Mouse (Mus musculus) hindbrain, embryonic 14.5 days (tissue): ENCODE measurements around the gene Ipo11. TPM values are rescaled to one million over a fixed set of nuclear protein-coding genes. Genes with fewer than 3 reads are reported as not detected.

ENCODE experiments used
- ATAC-seq: fragments of 200-750 bp; cut with Nextera tagmentation; 2 replicates; pipeline ENCODE4 v1.8.0; 2017; ENCODE audit warnings: moderate number of reproducible peaks, mild to moderate bottlenecking, moderate TSS enrichment, moderate library complexity; ENCODE audit not compliant: low FRiP score
- DNase-seq: peaks from one replicate; pipeline ENCODE4 v3.0.0-alpha.2; 2015; ENCODE audit warnings: low spot score
- H3K27ac ChIP-seq: fragments of 300-500 bp; sonication (generic); 2 replicates; pipeline ENCODE4 v1.5.1; 2014; ENCODE audit warnings: mild to moderate bottlenecking, moderate library complexity
- H3K27me3 ChIP-seq: fragments of 300-500 bp; sonication (generic); 2 replicates; pipeline ENCODE4 v1.6.1; 2014; ENCODE audit warnings: mild to moderate bottlenecking, low read length, mixed read lengths; ENCODE audit not compliant: control insufficient read depth, insufficient read depth
- H3K36me3 ChIP-seq: fragments of 300-500 bp; sonication (generic); replicated peaks from 2 replicates; pipeline ENCODE4 v1.6.1; 2014; ENCODE audit not compliant: control insufficient read depth, insufficient read depth
- H3K4me1 ChIP-seq: fragments of 300-500 bp; sonication (generic); replicated peaks from 2 replicates; pipeline ENCODE4 v1.6.1; 2014; ENCODE audit warnings: antibody characterized with exemption, low read length, mixed read lengths; ENCODE audit not compliant: control insufficient read depth, insufficient read depth
- H3K4me2 ChIP-seq: fragments of 300-500 bp; sonication (generic); replicated peaks from 2 replicates; pipeline ENCODE4 v1.6.1; 2014; ENCODE audit warnings: mild to moderate bottlenecking, moderate library complexity
- H3K4me3 ChIP-seq: fragments of 300-500 bp; sonication (generic); replicated peaks from 2 replicates; pipeline ENCODE4 v1.5.1; 2014; ENCODE audit warnings: mild to moderate bottlenecking, low read length
- H3K9ac ChIP-seq: fragments of 300-500 bp; sonication (generic); 2 replicates; pipeline ENCODE4 v1.6.1; 2014
- H3K9me3 ChIP-seq: fragments of 300-500 bp; sonication (generic); 2 replicates; pipeline ENCODE4 v1.6.1; 2016; ENCODE audit warnings: low read length; ENCODE audit not compliant: control insufficient read depth
- WGBS: fragments of 180-500 bp; shearing (Covaris S2); extraction: QIAGEN DNeasy Blood & Tissue Kit; methylation state at CpG from one replicate; pipeline ENCODE4 v1.1.7; 2014; 5-methylcytosine and 5-hydroxymethylcytosine counted together
- polyA plus RNA-seq: library from polyadenylated mRNA; unstranded; fragments of >200 nt; fragmentation: Nextera tagmentation; extraction: Ambion mirVana; gene quantifications from 2 replicates; pipeline ENCODE4 v1.2.1, GENCODE M21; 2014

Gene Ipo11
- polyA plus RNA-seq, 1 experiment from 2014 or later = 45.0 TPM

DNA sequence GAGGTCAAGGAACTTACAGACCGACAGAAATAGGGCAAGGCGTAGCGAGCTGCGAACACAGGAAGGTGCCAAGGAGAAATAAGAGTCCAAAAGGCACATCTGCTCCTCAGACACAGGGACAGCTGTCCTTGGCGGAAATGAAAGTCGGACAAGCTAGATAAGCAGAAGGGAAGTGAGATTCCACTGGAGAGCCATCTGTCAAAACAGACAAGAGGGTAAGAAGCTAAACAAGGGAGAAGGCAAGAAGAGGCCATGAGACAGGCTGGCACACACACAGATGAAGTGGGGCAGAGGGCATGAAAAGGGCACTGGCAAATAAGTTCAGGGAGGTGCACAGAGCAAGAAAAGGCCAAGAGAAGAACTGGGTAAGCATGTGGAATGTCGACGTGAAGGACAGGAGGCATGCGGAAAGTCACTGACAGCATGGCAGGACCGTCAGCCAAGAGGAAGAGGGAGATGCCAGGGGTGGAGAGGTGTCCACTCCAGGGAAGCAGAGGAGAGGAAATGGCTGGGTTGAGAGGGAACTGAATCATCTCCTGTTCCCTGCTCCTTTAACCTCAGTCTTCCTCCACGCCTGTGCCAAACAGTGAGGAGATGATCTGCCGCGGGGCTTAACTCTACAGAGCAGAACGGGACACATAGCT, 176.4 kb downstream of the Ipo11 start:
- H3K27ac ChIP-seq = no peak overlapping the region
- no peaks in the 10 kb centered on the region for H3K9me3 ChIP-seq
- no peak for DNase-seq
- no peak overlapping the region for H3K4me3 ChIP-seq
- H3K36me3 ChIP-seq = no peaks in the 10 kb centered on the region
- H3K4me1 ChIP-seq = no peaks in the 10 kb centered on the region
- no peaks in the 10 kb centered on the region for H3K27me3 ChIP-seq
- WGBS = 87% methylated on average over 14 of the region's 14 CpGs
- no peak overlapping the region for H3K4me2 ChIP-seq
- H3K9ac ChIP-seq = no peak overlapping the region
- no peak for ATAC-seq

DNA sequence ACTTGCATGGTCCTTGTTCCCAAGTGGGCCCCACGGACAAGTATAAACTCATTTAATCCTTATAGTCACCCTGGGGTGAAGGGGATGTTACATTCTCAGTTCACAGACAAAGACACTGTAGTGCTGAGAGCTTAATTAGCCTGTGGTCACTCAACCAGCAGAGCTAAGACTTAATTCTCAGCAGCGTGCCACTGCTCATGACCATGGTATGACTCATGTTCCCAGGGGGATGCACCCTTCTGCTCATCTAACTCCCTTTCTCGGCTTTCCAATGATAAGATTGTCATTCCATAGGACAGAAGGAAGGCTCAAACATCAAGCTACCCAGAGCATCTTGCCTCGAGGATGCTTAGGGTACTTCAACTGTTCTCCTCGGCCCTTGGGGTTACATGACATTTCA, 180.9 kb downstream of the Ipo11 start:
- H3K27me3 ChIP-seq = no peaks in the 10 kb centered on the region
- no peaks in the 10 kb centered on the region for H3K4me1 ChIP-seq
- no peaks in the 10 kb centered on the region for H3K36me3 ChIP-seq
- no peak overlapping the region for H3K4me3 ChIP-seq
- 70% methylated on average over 5 of the region's 5 CpGs for WGBS
- no peaks in the 10 kb centered on the region for H3K9me3 ChIP-seq
- no peak overlapping the region for H3K27ac ChIP-seq
- no peak overlapping the region for H3K4me2 ChIP-seq
- DNase-seq = no peak
- ATAC-seq = no peak
- H3K9ac ChIP-seq = no peak overlapping the region

DNA sequence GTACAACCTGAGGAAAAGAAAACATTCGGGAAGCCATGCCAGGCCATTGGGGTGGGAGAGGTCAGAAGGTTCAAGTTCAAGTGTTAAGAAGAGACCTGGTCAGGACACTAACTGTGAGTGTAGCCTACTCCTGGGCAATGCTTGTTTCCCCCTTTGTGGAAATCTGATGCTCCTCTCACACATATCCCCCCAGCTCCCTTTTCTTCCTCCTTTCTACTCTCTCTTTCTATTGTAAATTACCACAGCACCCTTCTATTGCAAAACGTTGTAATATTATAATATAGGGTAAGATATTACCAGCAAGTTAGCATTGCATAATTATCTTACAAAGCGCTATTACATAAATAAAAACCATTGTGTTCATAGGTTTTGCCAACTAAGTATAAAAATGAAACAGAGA, 182.5 kb downstream of the Ipo11 start:
- H3K4me2 ChIP-seq = no peak overlapping the region
- no peak overlapping the region for H3K4me3 ChIP-seq
- H3K27ac ChIP-seq = no peak overlapping the region
- WGBS = 86% methylated on average over 3 of the region's 3 CpGs
- H3K36me3 ChIP-seq = no peaks in the 10 kb centered on the region
- no peak for ATAC-seq
- no peaks in the 10 kb centered on the region for H3K9me3 ChIP-seq
- no peak for DNase-seq
- H3K9ac ChIP-seq = no peak overlapping the region
- H3K27me3 ChIP-seq = no peaks in the 10 kb centered on the region
- H3K4me1 ChIP-seq = no peaks in the 10 kb centered on the region

DNA sequence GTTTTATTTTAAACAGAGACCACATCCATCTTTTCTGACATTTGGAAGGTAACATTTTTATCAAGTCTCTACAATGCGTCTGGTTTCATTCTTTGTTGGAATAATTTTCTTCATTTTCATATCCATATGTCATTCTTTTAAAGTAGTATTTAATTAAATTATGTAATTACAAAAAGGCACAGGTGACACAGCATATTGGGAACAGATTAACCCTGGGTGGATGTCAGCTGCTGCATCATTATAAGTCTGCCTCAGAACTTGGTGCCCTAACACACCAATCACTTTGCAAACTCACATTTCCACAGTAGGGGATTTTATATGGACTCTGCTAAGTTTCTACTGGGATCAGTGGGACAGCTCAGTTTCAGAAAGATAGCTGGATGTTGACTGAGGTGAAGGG, 184.8 kb downstream of the Ipo11 start:
- no peaks in the 10 kb centered on the region for H3K36me3 ChIP-seq
- H3K9me3 ChIP-seq = no peaks in the 10 kb centered on the region
- no peak overlapping the region for H3K4me2 ChIP-seq
- DNase-seq (no peak), ATAC-seq (no peak)
- 89% methylated on average over 1 of the region's 1 CpGs for WGBS
- H3K27me3 ChIP-seq = no peaks in the 10 kb centered on the region
- H3K27ac ChIP-seq = no peak overlapping the region
- H3K4me3 ChIP-seq = no peak overlapping the region
- H3K4me1 ChIP-seq = no peaks in the 10 kb centered on the region
- H3K9ac ChIP-seq = no peak overlapping the region

DNA sequence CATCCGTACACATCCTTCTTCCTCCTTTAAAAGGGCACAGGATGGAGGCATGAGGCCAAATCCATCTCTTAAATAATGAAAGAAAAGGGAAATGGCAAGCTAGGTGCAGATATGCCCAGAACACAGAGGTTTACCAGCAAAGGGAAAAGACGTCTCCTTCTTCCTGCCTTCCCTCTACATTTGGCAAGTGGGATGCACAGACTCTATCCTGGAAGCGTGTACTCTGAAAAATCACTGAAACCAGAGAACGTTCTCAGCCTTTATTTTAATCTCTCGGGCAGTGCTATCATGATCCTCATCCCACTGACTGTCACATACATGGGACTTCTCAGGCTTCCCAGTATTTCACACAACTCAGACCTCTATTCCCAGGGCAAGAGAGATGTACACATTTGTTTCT, 189.9 kb downstream of the Ipo11 start:
- Histone ChIP-seq H3K4me3 (no peak overlapping the region), H3K36me3 (no peaks in the 10 kb centered on the region), H3K4me2 (no peak overlapping the region), H3K27ac (no peak overlapping the region), H3K9ac (no peak overlapping the region), H3K27me3 (no peaks in the 10 kb centered on the region), H3K9me3 (no peaks in the 10 kb centered on the region), H3K4me1 (no peaks in the 10 kb centered on the region)
- DNase-seq (no peak), ATAC-seq (no peak)
- 92% methylated on average over 5 of the region's 5 CpGs for WGBS

DNA sequence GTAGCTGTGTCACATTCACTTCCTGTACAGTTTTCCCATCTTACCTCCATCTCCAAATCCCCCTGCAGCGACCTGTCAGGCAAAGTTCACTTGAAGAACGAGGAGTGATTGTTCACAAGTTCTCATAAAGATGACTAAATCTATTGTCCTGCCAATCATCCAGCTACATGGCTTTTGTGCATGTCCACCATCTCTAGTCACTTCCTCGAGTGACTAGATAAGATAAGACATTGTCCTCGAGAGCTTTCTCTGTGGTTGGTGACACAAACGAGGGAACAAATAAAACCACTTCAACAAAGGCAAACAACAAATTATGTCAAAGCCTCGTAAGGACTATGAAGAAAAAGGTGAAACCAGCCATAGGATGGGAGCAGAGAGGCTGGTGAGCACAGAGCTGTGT, 191.6 kb downstream of the Ipo11 start:
- DNase-seq = no peak
- Histone ChIP-seq H3K9ac (no peak overlapping the region), H3K36me3 (no peaks in the 10 kb centered on the region), H3K27me3 (no peaks in the 10 kb centered on the region), H3K4me3 (no peak overlapping the region), H3K4me2 (no peak overlapping the region), H3K9me3 (no peaks in the 10 kb centered on the region), H3K4me1 (no peaks in the 10 kb centered on the region), H3K27ac (no peak overlapping the region)
- 54% methylated on average over 6 of the region's 6 CpGs for whole genome bisulfite sequencing
- ATAC-seq = no peak

Other genes with a start within 250 kb of the Ipo11 start
- gene Dimt1, start 10.2 kb upstream of the Ipo11 start, polyA plus RNA-seq = 42.4 and 42.6 TPM in 2 replicates
- 54.9 and 68.9 TPM in 2 replicates for gene Kif2a, start 85.2 kb upstream of the Ipo11 start, polyA plus RNA-seq